Mouse (Mus musculus) kidney, adult 2 months (tissue): ENCODE data around the gene Ogn.

Experiments used
- CTCF ChIP-seq: fragments of 200-500 bp; conservative IDR thresholded peaks from 2 replicates; pipeline ENCODE4 v1.5.1; 2011; ENCODE audit warnings: low read depth, mild to moderate bottlenecking, control low read depth, low read length, moderate library complexity, mixed read lengths; ENCODE audit not compliant: insufficient read depth, insufficient read length
- POLR2A ChIP-seq: fragments of 200-500 bp; IDR thresholded peaks from one replicate; pipeline ENCODE4 v1.6.1; 2011; ENCODE audit warnings: low read depth, low read length, control low read depth

DNA sequence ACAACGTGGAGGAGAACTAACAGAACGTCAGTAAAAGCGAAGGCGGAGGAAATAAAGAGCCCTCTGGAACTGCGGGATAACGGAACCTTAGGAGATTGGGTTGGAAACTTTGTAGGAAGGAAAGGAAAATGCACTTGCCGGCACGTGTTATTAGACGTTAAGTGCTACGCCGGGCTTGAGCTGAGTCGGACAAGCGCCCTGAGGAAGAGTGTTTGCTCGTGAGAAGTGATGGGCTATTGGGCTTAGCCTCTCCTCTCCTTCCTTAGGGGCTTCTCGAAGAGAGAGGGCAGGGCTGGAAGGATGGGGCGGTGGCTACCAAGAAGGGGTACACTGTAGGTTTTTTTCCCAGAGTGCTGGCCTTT is 45.3 kb downstream of the Ogn start:
- no peak for TF ChIP-seq POLR2A
- TF ChIP-seq CTCF, result no peak
